Mouse (Mus musculus): Measurements from ENCODE around the gene Snx9. TPM values are rescaled to one million over a fixed set of nuclear protein-coding genes. Genes with fewer than 3 reads are reported as not detected.

The Snx9 gene
- polyA plus RNA-seq, 1 experiment from 2014 or later: 27.6 TPM

DNA sequence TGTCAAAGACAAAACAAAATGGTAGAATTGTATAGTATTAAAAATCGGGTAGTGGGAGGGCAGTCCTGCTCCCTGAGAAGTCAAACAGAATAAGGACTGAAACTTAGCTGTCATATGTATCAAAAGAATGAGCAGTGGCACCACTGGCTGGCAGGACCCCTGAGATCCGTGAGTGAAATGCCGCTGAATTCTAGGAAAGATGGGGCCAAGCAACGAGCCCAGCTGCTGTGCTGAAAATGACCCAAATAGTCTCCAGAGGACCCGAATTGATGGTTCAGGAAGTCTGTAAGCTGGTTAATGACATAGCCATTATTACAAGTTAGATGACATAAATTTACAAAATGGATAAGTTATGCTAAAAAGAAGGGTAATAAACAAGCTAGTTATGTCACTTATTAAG, 42.2 kb upstream of the Snx9 start:
- Histone ChIP-seq H3K9ac (ENCODE audit: low read length) (no peak overlapping the region), H3K4me3 (ENCODE audit: low read depth, low read length) (no peak overlapping the region), H3K27me3 (ENCODE audit: control insufficient read depth, insufficient read depth, low read length) (no peaks in the 10 kb centered on the region), H3K36me3 (ENCODE audit: control insufficient read depth, insufficient read depth, low read length) (no peaks in the 10 kb centered on the region), H3K4me1 (ENCODE audit: control insufficient read depth, insufficient read depth, low read length) (no peaks in the 10 kb centered on the region), H3K9me3 (ENCODE audit: control insufficient read depth, low read length) (no peaks in the 10 kb centered on the region), H3K27ac (replicated peaks; ENCODE audit: low read depth, low read length) (no peak overlapping the region), H3K4me2 (ENCODE audit: low read depth, severe bottlenecking) (no peak overlapping the region)
- WGBS: 76% methylated on average over 5 of the region's 5 CpGs
- DNase-seq (ENCODE audit: low spot score) (no peak), ATAC-seq (ENCODE audit: insufficient number of reproducible peaks, low FRiP score, low TSS enrichment, low read depth) (no peak)

DNA sequence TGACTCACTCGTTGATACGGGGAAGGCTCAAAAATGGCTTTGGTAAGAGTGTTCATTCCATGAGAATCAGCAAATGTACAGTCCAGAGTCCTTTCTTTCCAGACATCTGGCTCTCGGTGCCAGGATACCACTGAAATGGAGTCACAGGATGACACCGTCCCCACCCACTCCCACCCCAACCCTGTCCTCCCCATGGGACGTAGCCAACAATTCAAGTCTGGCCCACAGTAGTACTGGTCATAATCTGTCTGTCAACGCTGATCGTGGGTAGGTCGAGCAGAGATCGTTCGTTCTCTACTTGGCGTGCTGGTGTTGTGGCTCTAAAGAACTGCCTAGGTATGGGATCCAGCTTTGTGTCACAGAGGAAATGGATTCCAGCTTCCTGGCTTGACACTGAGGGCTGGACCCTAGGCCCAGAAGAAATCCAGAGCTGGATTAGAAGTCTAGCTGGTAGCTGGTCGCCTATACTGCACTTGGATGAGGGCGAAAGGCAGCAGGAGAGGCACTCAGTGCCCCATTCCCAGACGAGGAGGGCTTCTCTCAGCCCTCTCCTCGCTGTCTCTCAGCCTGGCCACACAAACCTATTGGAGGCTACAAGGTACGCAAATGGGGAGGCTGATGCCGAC, 41.6 kb upstream of the Snx9 start:
- ATAC-seq (ENCODE audit: insufficient number of reproducible peaks, low FRiP score, low TSS enrichment, low read depth) (no peak), DNase-seq (ENCODE audit: low spot score) (no peak)
- Histone ChIP-seq H3K4me1 (ENCODE audit: control insufficient read depth, insufficient read depth, low read length) (no peaks in the 10 kb centered on the region; the same call in 1 of the 2 replicates), H3K27ac (replicated peaks; ENCODE audit: low read depth, low read length) (no peak overlapping the region), H3K9me3 (ENCODE audit: control insufficient read depth, low read length) (no peaks in the 10 kb centered on the region), H3K27me3 (ENCODE audit: control insufficient read depth, insufficient read depth, low read length) (no peaks in the 10 kb centered on the region), H3K4me3 (ENCODE audit: low read depth, low read length) (no peak overlapping the region), H3K36me3 (ENCODE audit: control insufficient read depth, insufficient read depth, low read length) (no peaks in the 10 kb centered on the region), H3K4me2 (ENCODE audit: low read depth, severe bottlenecking) (no peak overlapping the region), H3K9ac (ENCODE audit: low read length) (no peak overlapping the region)
- WGBS: 80% methylated on average over 17 of the region's 17 CpGs

DNA sequence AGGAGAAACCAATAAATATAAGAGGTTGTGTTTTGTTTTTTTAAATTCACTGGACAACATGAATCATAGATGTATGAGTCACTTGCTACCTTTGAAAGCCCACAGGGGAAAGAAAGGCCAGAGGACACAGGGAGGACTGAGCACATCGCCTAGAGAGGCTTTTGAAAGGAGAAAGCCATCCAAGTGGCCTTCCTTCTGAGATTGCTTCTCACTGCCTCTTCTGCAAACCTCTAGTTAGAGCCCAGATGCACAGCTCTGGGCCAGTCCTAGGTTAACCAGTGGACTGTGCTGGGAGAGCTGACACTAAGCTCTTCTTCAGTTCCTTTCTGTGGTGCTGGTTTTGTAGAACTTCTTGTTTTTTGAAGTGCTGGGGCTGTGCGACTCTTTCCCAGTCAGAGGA, 40.9 kb upstream of the Snx9 start:
- Histone ChIP-seq H3K4me3 (ENCODE audit: low read depth, low read length) (no peak overlapping the region), H3K27me3 (ENCODE audit: control insufficient read depth, insufficient read depth, low read length) (no peaks in the 10 kb centered on the region), H3K4me1 (ENCODE audit: control insufficient read depth, insufficient read depth, low read length) (peaks cover 3% of the 10 kb centered on the region; the same call in 1 of the 2 replicates), H3K27ac (replicated peaks; ENCODE audit: low read depth, low read length) (no peak overlapping the region), H3K9me3 (ENCODE audit: control insufficient read depth, low read length) (no peaks in the 10 kb centered on the region), H3K9ac (ENCODE audit: low read length) (no peak overlapping the region), H3K4me2 (ENCODE audit: low read depth, severe bottlenecking) (no peak overlapping the region), H3K36me3 (ENCODE audit: control insufficient read depth, insufficient read depth, low read length) (no peaks in the 10 kb centered on the region)
- DNase-seq (ENCODE audit: low spot score): no peak
- no peak for ATAC-seq (ENCODE audit: insufficient number of reproducible peaks, low FRiP score, low TSS enrichment, low read depth)
- WGBS: 87% methylated on average over 2 of the region's 2 CpGs

- WGBS: 83% methylated on average over 7 of the region's 7 CpGs
- ATAC-seq (ENCODE audit: insufficient number of reproducible peaks, low FRiP score, low TSS enrichment, low read depth): no peak
- H3K27ac ChIP-seq (replicated peaks; ENCODE audit: low read depth, low read length): no peak overlapping the region
Observed at GRCm38 (mm10) chr17:5800824-5801560, 40.1 kb upstream of the Snx9 start.

DNA sequence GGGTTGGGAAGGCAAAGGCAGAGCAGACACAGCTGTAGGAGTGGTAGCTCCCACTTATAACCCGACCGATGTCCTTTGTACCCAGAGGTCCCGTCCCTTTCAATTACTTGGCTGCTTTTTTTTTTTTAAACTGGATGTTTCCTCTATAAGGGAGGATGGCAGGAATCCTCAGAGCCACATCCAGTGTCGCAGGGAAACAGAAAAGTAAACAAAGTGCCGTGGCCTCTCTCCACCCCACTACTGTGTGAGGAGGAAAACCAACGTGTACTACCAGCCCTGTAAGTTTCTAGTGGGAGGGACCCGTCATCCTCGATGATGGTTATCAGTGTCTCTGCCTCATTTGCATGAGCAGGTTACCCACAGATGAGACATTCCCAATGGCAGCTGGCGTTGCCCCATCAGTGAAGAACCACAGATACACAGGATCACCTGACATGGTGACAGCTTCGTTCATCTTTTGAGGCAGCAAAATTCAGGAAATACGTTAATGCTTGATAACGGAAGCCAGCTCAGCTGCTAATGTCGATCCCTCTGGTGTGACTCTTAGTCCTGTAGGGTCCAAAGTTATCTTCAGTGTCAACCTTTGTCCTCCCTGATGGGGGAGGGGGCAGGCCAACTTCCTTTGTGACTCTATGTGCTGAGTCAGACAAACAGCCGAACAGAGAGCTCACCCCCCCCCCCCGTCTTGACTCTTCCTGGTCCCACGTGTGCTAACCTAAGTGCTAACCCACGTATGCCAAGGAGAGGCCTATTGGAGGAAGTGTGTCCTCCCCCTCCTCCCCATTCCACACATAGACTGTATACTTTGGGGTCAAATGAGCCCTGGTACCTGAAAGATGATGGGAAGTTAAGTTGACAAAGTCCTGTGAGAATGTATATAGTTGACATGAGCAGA, 39.1 kb upstream of the Snx9 start:
- Histone ChIP-seq H3K9ac (ENCODE audit: low read length) (no peak overlapping the region), H3K27me3 (ENCODE audit: control insufficient read depth, insufficient read depth, low read length) (no peaks in the 10 kb centered on the region), H3K4me1 (ENCODE audit: control insufficient read depth, insufficient read depth, low read length) (peaks cover 4% of the 10 kb centered on the region; the same call in 1 of the 2 replicates), H3K36me3 (ENCODE audit: control insufficient read depth, insufficient read depth, low read length) (no peaks in the 10 kb centered on the region), H3K9me3 (ENCODE audit: control insufficient read depth, low read length) (no peaks in the 10 kb centered on the region), H3K4me2 (ENCODE audit: low read depth, severe bottlenecking) (no peak overlapping the region), H3K27ac (replicated peaks; ENCODE audit: low read depth, low read length) (no peak overlapping the region), H3K4me3 (ENCODE audit: low read depth, low read length) (no peak overlapping the region)
- DNase-seq (ENCODE audit: low spot score) (no peak), ATAC-seq (ENCODE audit: insufficient number of reproducible peaks, low FRiP score, low TSS enrichment, low read depth) (no peak)
- 82% methylated on average over 17 of the region's 17 CpGs for WGBS

More at GRCm38 (mm10) chr17:5800824-5801560, 40.1 kb upstream of the Snx9 start:
- no peak for DNase-seq (ENCODE audit: low spot score)
- H3K4me3 ChIP-seq (ENCODE audit: low read depth, low read length): no peak overlapping the region
- no peaks in the 10 kb centered on the region for H3K9me3 ChIP-seq (ENCODE audit: control insufficient read depth, low read length)
- H3K4me1 ChIP-seq (ENCODE audit: control insufficient read depth, insufficient read depth, low read length): peaks cover 4% of the 10 kb centered on the region; the same call in 1 of the 2 replicates
- no peaks in the 10 kb centered on the region for H3K36me3 ChIP-seq (ENCODE audit: control insufficient read depth, insufficient read depth, low read length)
- no peak overlapping the region for H3K9ac ChIP-seq (ENCODE audit: low read length)
- no peak overlapping the region for H3K4me2 ChIP-seq (ENCODE audit: low read depth, severe bottlenecking)
- no peaks in the 10 kb centered on the region for H3K27me3 ChIP-seq (ENCODE audit: control insufficient read depth, insufficient read depth, low read length)

GRCm38 (mm10) chr17:5802656-5802955, 38.5 kb upstream of the Snx9 start:
- no peak overlapping the region for H3K4me3 ChIP-seq (ENCODE audit: low read depth, low read length)
- 91% methylated on average over 5 of the region's 5 CpGs for WGBS
- H3K4me2 ChIP-seq (ENCODE audit: low read depth, severe bottlenecking): no peak overlapping the region
- H3K36me3 ChIP-seq (ENCODE audit: control insufficient read depth, insufficient read depth, low read length): no peaks in the 10 kb centered on the region
- H3K9ac ChIP-seq (ENCODE audit: low read length): no peak overlapping the region
- no peak overlapping the region for H3K27ac ChIP-seq (replicated peaks; ENCODE audit: low read depth, low read length)
- DNase-seq (ENCODE audit: low spot score): no peak
- no peak for ATAC-seq (ENCODE audit: insufficient number of reproducible peaks, low FRiP score, low TSS enrichment, low read depth)
- no peaks in the 10 kb centered on the region for H3K27me3 ChIP-seq (ENCODE audit: control insufficient read depth, insufficient read depth, low read length)
- H3K9me3 ChIP-seq (ENCODE audit: control insufficient read depth, low read length): no peaks in the 10 kb centered on the region
- H3K4me1 ChIP-seq (ENCODE audit: control insufficient read depth, insufficient read depth, low read length): peaks cover 4% of the 10 kb centered on the region; the same call in 1 of the 2 replicates

- ATAC-seq (ENCODE audit: insufficient number of reproducible peaks, low FRiP score, low TSS enrichment, low read depth): no peak
- H3K27me3 ChIP-seq (ENCODE audit: control insufficient read depth, insufficient read depth, low read length): no peaks in the 10 kb centered on the region
- H3K9me3 ChIP-seq (ENCODE audit: control insufficient read depth, low read length): no peaks in the 10 kb centered on the region
- no peak overlapping the region for H3K9ac ChIP-seq (ENCODE audit: low read length)
- H3K27ac ChIP-seq (replicated peaks; ENCODE audit: low read depth, low read length): no peak overlapping the region
- WGBS: 93% methylated on average over 10 of the region's 10 CpGs
- peaks cover 4% of the 10 kb centered on the region; the same call in 1 of the 2 replicates for H3K4me1 ChIP-seq (ENCODE audit: control insufficient read depth, insufficient read depth, low read length)
- H3K36me3 ChIP-seq (ENCODE audit: control insufficient read depth, insufficient read depth, low read length): no peaks in the 10 kb centered on the region
- H3K4me3 ChIP-seq (ENCODE audit: low read depth, low read length): no peak overlapping the region
- H3K4me2 ChIP-seq (ENCODE audit: low read depth, severe bottlenecking): no peak overlapping the region
- DNase-seq (ENCODE audit: low spot score): no peak
Observed at GRCm38 (mm10) chr17:5803229-5804012, 37.7 kb upstream of the Snx9 start.

Data from limb, embryonic 11.5 days (tissue).